Mouse (Mus musculus): ENCODE results near the gene Nck2. TPM values are rescaled to one million over a fixed set of nuclear protein-coding genes. Genes with fewer than 3 reads are reported as not detected.

Nck2 gene
- total RNA-seq, 2 experiments from 2014 or later: 38.3 to 38.7 TPM

- TF ChIP-seq CTCF (IDR thresholded peaks at IDR 0.05): no peak
Observed at GRCm38 (mm10) chr1:43583564-43583963, 139.2 kb downstream of the Nck2 start.

GRCm38 (mm10) chr1:43589001-43589400 is 144.6 kb downstream of the Nck2 start:
- TF ChIP-seq CTCF (IDR thresholded peaks at IDR 0.05): no peak
- no peak for DNase-seq (ENCODE audit: extremely low spot score in 1 of 2, low spot score in 2 of 2)
- intact Hi-C loops (cut with DNase I): no loop called here
- Histone ChIP-seq H3K27ac (no peak overlapping the region), H3K4me3 (no peak overlapping the region)

More at GRCm38 (mm10) chr1:43583564-43583963, 139.2 kb downstream of the Nck2 start:
- intact Hi-C loops (cut with DNase I): no loop called here
- H3K4me3 ChIP-seq: no peak overlapping the region
- no peak for DNase-seq (ENCODE audit: extremely low spot score in 1 of 2, low spot score in 2 of 2)
- H3K27ac ChIP-seq: no peak overlapping the region

GRCm38 (mm10) chr1:43589910-43590309 is 145.5 kb downstream of the Nck2 start:
- intact Hi-C loops (cut with DNase I): no loop called here
- no peak for DNase-seq (ENCODE audit: extremely low spot score in 1 of 2, low spot score in 2 of 2)
- no peak overlapping the region for H3K4me3 ChIP-seq
- no peak overlapping the region for H3K27ac ChIP-seq
- TF ChIP-seq CTCF (IDR thresholded peaks at IDR 0.05): no peak

GRCm38 (mm10) chr1:43590727-43591126 is 146.3 kb downstream of the Nck2 start:
- intact Hi-C loops (cut with DNase I): no loop called here
- DNase-seq (ENCODE audit: extremely low spot score in 1 of 2, low spot score in 2 of 2): no peak
- TF ChIP-seq CTCF (IDR thresholded peaks at IDR 0.05): no peak; the same call in 1 of the 2 replicates
- Histone ChIP-seq H3K4me3 (no peak overlapping the region), H3K27ac (no peak overlapping the region)

- intact Hi-C loops (cut with DNase I): no loop called here
- Histone ChIP-seq H3K4me3 (no peak overlapping the region), H3K27ac (no peak overlapping the region)
- TF ChIP-seq CTCF (IDR thresholded peaks at IDR 0.05): no peak
- DNase-seq (ENCODE audit: extremely low spot score in 1 of 2, low spot score in 2 of 2): no peak
Observed at GRCm38 (mm10) chr1:43593069-43593468, 148.7 kb downstream of the Nck2 start.

- H3K4me3 ChIP-seq: no peak overlapping the region
- intact Hi-C loops (cut with DNase I): no loop called here
- DNase-seq (ENCODE audit: extremely low spot score in 1 of 2, low spot score in 2 of 2): no peak
- H3K27ac ChIP-seq: no peak overlapping the region
- no peak for TF ChIP-seq CTCF (IDR thresholded peaks at IDR 0.05)
Observed at GRCm38 (mm10) chr1:43594738-43595137, 150.4 kb downstream of the Nck2 start.

GRCm38 (mm10) chr1:43597731-43598130 is 153.4 kb downstream of the Nck2 start:
- intact Hi-C loops (cut with DNase I): no loop called here
- no peak overlapping the region for H3K4me3 ChIP-seq
- H3K27ac ChIP-seq: no peak overlapping the region
- DNase-seq (ENCODE audit: extremely low spot score in 1 of 2, low spot score in 2 of 2): no peak
- no peak for TF ChIP-seq CTCF (IDR thresholded peaks at IDR 0.05)

- Histone ChIP-seq H3K4me3 (no peak overlapping the region), H3K27ac (no peak overlapping the region)
- no peak for DNase-seq (ENCODE audit: extremely low spot score in 1 of 2, low spot score in 2 of 2)
- no peak for TF ChIP-seq CTCF (IDR thresholded peaks at IDR 0.05)
- intact Hi-C loops (cut with DNase I): no loop called here
Observed at GRCm38 (mm10) chr1:43599483-43599882, 155.1 kb downstream of the Nck2 start.

GRCm38 (mm10) chr1:43601054-43601453 is 156.7 kb downstream of the Nck2 start:
- no peak for TF ChIP-seq CTCF (IDR thresholded peaks at IDR 0.05)
- intact Hi-C loops (cut with DNase I): no loop called here
- no peak for DNase-seq (ENCODE audit: extremely low spot score in 1 of 2, low spot score in 2 of 2)
- Histone ChIP-seq H3K4me3 (no peak overlapping the region), H3K27ac (no peak overlapping the region)

GRCm38 (mm10) chr1:43615948-43616347 is 171.6 kb downstream of the Nck2 start:
- no peak overlapping the region for H3K27ac ChIP-seq
- DNase-seq (ENCODE audit: extremely low spot score in 1 of 2, low spot score in 2 of 2): no peak
- intact Hi-C loops (cut with DNase I): no loop called here
- no peak overlapping the region for H3K4me3 ChIP-seq
- no peak for TF ChIP-seq CTCF (IDR thresholded peaks at IDR 0.05)

Other genes starting within 250 kb of the Nck2 start
- gene Fhl2, start 247.6 kb upstream of the Nck2 start, total RNA-seq (2021): 10 to 100 TPM; 56.3 to 62.8 TPM